Mouse (Mus musculus) adrenal gland, postnatal 14 days (tissue): ENCODE measurements at regions not wholly inside any gene's neighbourhood (a gene's known extent, or its start where the extent isn't known, plus 50 kb on each side); places are given as distances from the start of the nearest gene placed in this dataset.

ENCODE experiments used
- DNase-seq: peaks from one replicate; pipeline ENCODE4 v3.0.0; 2021; ENCODE audit warnings: mixed read lengths

DNA sequence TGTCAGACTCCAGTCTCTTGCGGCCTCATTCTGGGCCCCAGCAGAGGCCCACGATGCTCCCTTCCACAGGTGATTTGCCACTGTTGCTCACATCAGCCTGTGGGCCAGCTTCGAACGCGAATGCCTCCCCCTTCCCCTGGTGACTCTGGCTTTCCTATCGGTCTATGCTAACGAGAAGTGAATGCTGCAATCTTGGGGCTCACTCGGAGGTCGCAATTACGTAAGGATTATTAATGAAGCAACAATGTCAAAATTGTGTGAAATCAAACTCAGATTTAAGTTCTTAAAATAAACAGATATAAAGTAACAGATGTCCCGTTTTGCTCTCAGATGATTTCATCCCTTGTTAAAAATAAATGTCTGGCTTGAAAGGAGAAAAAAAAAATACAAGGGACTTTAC lies 572.3 kb downstream of the Bnc2 start:
- no peak for DNase-seq

DNA sequence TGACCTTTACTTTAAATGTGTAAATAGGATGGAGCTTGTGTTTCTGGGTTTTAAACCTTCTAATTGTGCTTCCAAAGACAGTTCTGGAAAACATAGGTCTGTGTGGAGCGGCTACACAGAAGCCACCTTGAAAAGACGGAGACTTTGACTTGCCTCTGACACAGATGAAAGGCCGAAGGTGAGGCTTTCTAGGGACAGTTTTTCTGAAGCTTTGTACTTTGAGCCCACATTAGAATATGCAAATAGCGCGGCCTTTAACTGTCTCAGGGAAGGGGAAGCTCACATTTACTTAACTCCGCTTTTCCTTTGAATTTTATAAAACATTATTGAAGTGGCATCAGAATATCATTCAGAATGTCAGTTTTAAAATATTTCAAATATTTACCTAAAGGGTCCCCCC lies 566.5 kb downstream of the Bnc2 start:
- no peak for DNase-seq

DNA sequence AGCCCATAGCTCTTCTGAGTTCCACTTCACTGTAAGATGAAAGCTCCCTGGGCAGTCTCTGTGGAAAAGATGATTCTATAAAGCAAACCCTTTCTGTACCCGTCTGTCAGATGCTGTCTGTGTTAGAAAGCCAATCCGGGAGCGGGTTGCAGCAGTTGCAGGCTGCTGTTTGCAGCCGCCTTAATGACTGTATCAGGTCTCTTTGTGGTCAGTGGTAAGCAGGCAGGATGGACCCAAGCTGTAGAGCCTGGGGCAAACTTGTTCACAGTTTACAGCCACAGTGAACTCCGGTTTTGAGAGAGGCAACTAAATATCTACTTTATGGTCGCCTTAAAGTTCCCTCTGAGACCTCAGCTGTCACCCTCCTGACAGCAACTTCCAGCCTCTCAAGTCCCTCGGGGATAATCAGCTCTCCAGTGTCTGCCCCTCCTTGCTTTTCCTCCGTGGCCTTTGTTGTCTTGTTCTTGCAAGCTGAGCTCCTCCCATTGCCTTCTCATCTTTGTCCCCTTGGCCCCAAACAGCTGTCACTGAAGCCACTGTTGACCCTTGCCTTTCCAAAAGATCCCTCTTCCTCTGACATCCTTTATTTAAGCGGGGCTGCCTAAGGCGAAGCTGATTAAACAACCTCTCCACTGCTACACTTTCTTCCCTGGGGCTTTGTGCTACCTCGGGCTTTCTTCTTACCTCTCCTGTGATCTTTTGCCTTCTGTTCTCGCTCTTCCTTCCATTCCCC lies 565.1 kb downstream of the Bnc2 start:
- no peak for DNase-seq

DNA sequence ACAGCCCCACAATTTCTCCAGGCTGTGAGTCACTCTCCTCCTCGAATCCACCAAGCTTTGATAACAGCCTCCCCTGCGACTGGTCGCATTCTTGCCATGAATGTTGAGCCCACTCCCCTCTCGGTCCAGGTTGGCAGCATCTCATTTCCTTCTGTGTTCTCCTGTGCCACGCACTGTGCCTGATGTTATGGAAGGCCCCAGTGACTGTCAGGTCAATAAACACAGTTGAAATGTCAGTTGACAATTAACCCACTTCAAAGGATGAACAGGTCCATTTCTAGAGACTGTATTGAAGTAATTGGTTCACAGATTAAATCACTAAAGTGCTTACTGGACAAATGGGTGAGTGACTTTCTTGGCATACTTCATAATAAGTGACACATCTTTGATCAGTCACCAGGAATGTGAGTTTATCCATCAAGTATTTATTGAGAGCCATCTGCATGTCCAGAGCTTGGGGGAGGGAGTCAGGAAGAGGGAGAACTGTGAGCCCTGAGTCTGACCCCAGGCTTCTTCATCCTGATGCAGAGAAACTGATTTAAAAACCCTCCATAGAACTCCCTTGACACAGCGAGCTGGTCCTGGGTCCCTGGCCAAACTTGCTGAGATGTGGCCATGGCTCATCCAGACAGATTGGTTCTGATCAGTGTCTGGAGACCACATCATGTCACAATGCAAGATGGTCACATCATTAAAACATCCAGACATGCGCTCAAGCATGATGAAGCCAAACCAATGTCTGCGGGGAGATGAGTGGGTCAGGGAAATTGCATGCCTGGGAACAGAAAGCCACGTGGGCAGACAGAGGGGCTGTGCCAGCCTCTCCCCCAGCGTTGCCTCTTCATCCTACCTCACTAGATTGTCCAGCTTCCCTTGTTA lies 560.7 kb downstream of the Bnc2 start:
- DNase-seq: no peak

DNA sequence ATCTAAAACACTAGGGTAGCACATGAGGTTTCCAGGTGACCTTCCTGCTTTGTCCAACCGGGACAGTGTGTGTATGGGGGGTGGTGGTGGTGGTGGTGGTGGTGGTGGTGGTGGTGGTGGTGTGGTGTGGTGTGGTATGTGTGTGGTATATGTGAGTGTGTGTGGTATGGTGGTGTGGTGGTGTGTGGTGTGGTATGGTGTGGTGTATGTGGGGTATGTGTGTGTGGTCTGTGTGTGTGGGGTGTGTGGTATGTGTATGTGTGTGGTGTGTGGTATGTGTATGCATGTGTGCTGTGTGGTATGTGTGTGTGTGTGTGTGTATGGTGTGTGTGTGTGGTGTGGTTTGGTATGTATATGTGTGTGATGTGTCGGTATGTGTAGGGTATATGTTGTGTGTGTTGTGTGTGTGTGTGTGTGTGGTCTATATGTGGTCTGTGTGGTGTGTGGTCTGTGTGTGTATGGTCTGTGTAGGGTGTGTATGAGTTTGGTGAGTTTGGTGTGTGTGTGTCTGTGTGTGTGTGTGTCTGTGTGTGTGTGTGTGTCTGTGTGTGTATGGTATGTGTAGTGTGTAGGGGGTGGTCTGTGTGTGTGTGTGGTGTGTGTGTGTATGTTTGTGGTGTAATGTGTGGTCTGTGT lies 556.7 kb downstream of the Bnc2 start:
- DNase-seq: no peak

DNA sequence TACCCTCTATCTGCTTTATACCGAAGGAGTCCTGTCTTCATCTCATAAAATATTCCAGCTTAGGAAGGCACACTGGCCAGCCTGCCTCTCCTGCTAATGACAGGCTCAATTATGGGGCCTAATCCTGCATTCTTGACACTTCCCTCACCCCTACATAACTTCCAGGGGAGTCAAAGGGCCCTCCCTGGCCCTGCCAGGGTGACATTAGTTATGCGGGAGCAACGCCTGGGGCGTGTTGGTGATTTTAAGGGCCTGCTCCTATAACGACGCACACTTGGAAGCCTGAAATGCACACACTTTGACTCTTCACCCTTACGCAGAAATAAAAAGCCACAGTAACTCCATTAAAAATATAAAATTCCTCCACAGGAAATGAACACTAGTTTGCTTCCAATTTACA lies 555.5 kb downstream of the Bnc2 start:
- DNase-seq: no peak

DNA sequence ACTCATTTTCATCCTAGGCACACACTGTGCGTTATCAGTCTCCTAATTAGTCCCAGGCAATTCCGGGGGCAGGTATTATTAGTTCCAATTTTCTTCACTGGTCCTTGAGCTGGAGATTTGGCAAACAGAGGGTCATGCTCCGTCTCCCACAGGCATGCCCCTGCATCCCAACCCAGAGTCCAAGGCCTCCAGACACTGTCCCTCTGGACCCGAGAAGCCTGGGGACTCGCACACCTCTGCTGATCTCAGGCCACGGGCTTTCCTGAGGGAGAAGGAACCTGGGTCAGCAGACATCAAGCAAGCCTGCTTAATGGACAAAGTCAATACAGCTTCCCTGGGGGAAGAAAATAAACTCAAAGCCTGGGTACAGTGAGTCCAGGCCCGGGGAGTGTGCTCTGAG lies 554.7 kb downstream of the Bnc2 start:
- DNase-seq: no peak

DNA sequence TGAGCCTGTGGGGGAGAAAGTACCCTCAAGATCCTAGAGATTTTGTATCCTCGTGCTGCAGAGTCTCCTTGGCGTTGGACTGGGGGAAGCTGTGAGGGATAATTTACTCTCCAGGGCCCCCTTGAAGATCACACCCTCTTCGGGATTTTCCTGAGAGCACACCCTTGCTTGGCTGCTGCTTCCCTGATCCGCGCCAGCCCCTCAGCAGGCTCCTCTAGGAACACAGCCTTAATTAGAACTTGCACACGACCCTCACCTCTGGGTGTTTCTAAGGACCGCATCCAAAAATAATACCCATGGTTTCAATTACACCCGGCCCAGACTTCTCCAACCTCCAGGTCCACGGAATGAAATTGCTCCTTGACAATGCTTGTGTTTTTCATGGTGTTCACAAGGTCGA lies 553.6 kb downstream of the Bnc2 start:
- DNase-seq: no peak

DNA sequence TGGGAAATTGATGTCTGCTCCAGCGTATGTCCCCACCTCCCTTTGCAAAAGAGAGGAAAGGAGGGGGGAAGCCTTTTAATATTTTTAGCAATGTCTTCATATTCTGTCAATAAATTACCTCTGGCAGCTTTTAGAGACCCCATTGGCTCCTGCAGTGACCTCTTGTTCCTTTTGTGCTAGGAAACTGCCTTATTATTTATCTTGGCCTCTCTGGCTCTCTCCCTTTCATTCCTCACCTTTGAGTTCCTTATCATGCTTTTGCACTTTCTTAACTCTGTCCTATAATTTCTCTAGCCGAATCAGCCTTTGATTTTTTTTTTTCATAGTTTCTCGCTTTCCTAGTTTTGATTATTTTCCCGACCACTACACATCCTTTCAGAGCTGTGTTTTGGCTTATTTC lies 548.7 kb downstream of the Bnc2 start:
- no peak for DNase-seq

DNA sequence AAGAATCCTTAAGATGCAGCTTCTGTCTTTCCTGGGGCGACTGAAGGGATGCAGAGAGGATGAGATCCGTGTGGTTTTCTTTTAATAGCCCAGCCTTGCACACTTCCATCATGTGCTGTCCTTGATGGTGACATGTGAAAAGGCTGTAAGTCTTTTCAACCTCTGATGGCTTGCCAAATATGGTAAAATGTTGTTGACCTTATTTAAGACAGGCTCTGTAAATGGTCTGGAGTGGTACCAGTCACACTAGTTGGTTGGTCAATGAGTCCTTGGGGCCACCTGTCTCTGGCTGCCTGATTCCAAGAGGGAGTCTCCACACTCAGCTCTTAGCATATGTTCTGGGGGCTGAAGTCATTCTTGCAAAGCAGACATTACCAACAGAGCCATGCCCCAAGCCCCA lies 547.7 kb downstream of the Bnc2 start:
- peak; percentile 10 for DNase-seq

DNA sequence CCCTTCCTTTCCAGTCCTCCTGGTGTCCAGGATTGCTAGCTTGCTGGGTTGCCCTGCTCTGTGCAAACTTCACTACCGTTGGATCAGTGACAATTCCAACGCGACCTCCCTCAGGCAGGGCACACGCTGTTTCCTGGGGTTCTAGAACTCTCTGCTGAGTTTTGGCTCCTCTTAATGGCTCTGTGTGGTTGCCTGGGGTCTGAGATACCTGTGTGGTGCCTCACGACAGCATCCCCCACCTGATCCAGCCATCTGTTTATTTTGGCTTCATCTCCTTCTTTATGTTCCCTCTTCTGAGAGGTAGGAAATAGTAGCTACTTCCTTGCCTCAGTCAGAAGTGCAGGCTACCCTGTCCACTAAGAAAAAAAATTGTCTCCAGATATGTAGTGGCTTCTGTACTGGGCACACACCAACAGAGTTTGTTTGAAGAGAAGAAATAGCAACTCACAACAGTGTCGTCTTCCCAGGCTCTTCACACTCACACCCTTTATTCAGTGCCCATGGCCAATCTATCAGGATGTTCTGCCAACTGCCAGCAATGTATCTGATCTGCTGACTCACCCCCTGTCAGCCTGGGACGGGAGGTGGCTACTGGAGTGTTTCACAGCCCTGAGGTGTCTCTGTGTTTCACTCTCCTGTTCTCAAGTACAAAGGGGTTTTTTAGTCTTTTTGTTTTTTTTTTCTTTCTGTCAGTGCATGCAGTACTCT lies 544.1 kb downstream of the Bnc2 start:
- DNase-seq: peak; percentile 29

DNA sequence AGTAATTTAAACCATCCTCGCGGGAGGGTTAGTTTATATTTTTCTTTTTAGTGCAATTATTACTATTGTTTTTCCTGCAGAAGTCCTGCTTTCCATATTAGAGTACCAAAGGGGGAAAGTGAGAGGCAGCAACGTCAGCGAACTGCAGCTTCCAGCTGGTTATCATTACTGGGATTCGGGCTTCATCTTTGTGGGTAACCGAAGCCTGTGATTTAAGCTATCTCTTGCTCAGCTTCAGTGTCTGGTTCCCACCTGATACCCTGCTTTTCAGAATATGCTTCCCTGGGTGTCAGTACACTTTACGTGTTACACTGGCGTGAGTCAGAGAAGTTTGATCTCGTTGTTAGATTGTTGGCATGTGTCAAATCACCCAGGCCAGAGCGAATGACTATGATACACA lies 539.3 kb downstream of the Bnc2 start:
- no peak for DNase-seq

DNA sequence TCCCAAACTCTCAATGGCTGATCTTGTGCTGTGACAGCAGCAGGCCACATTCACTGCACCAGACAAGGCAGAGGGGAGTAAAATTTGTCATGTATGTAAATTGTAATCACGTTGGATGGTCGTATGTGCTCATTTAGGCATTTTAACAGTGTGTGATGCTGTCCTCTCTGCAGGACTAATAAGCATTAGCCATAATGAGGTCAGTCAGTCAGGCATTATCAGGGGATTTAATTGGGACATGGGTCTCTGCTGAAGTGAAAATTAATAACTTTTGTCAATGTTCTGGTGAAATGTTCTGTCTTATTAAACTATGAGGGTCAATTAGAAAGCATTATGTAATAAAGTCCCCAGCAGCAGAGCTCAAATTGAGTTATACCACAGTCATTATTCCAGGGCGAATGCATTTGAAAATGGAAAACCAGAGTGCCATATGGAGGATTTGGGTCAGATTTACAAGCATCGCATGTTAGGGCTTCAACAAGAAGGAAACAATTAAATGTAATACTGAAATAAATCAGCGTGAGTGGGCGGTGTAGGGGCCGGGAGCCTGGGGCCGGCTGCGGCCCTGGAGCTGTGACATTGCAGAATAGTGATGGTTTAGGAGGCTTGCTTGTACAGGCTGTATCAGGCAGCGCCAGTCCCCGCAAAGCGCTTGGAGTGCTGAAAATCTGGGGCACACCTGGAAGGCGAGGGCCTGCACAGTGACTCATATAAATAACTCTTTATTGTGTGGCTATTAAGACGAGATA lies 537.7 kb downstream of the Bnc2 start:
- DNase-seq: no peak

DNA sequence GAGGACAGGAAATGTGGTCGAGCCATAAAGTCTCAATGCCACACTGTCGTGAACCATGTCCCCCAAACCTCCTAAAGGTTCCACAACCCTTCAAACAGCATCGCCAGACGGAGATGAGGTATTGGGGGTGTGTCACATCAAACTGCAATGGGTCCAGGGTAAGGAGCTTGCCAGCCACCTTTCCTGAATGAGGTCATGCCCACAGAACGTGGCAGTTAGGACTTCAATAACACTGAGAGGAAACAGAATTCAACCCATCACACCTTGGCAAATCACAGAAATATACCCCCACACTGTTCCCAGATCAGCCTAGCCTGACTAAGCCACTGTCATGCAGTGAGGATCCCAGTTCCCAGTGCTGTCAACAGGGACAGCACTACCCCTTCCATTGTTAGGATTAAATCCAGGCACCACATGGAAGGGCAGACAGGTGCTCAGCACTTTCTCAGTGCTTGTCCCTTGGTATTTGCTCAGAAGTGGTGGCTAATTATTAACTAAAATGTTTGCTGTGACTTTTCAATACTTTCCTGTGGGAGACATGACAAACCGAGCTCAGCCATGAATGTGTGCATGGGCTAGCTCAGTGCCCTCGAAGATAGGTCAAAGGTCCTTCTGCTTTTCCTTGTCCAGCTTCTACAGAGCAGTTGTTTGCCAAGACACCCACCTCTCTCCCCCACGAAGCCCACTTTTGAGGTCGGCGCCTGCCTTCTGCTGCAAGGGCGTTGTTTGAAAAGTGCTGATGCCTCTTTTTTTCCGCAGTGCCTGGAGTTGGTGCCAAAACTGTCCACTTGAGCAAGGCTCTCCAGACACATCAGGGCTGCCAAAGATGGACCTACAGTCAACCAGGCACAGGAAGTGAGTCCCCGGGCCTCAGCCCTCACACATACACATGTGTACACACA lies 525.7 kb downstream of the Bnc2 start:
- no peak for DNase-seq

DNA sequence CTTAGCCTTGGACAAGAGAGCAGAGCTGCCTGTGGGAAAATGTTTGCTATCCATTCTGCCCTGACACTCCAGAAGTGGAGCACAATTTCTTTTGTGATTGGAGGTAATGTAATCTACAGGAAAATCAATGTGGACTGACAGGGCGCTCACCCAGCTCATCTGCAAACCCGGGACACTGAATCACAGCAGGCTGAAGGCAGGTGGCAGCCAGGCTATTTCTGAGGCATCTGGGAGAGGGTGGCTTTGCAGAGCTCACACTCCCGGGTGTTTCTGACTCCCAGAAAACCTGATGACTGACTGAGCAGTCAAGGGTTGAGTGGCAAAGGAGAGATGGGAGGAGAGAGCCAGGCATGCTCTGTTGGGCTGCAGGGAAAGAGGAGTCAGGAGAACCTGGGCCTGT lies 524.4 kb downstream of the Bnc2 start:
- no peak for DNase-seq

DNA sequence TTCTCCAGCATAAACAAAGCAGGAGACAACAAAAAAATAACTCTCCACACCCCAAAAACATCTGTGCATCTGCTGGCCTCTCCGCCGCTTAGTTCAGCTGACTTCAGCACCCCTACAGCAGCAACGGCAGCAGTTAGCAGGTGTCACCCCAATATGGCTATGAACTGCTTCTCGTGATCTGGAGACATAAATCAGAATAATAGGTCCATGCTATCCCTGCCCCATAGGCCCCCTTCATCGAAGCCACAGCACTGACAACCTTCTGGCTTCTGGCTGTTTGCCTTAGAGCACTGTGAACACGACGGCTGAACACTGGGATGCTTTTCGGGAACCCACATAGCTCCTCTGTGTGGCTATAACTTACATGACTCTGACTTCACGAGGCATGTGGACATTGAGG lies 523.8 kb downstream of the Bnc2 start:
- DNase-seq: no peak

DNA sequence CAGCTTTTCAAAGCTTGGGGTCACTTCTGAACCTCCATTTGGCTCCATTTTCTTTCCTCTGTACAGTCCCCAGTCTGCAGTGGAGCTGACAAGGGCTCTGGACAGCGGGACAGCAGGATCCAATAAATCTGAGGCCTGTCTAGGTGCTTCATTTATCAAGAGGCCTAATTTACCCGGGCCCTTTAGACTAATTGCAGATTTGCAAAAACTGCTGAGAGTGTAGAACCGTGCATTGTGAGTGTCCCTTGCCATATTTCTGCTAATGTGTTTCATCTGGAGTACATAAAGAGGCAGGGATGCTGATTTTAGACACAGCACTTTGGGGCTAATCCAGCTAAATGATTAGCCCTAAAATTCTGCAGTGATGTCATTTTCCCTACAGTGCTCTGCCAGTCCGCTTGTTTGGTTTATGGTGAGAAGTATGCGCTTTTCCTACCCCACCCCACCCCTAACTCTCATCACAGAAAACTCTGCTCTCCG lies 523.1 kb downstream of the Bnc2 start:
- no peak for DNase-seq

DNA sequence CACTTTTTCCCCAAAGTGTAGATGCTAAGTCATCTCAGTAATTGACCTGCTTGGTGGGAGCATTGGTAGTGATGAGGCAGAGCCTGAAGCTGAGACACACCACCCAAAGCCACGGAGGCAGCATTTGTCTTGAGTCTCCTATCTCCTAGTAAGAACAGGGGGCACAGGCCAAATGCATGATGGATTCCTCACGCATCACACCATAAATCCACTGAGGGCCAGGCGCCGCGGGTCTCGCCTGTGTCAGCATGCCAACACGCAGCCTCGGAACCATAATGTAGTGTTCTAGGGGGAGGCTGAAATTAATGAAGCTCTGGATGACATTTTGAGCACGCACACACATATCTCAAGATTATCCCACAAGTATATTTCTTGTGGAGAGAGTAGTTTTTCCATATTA lies 521.5 kb downstream of the Bnc2 start:
- no peak for DNase-seq

DNA sequence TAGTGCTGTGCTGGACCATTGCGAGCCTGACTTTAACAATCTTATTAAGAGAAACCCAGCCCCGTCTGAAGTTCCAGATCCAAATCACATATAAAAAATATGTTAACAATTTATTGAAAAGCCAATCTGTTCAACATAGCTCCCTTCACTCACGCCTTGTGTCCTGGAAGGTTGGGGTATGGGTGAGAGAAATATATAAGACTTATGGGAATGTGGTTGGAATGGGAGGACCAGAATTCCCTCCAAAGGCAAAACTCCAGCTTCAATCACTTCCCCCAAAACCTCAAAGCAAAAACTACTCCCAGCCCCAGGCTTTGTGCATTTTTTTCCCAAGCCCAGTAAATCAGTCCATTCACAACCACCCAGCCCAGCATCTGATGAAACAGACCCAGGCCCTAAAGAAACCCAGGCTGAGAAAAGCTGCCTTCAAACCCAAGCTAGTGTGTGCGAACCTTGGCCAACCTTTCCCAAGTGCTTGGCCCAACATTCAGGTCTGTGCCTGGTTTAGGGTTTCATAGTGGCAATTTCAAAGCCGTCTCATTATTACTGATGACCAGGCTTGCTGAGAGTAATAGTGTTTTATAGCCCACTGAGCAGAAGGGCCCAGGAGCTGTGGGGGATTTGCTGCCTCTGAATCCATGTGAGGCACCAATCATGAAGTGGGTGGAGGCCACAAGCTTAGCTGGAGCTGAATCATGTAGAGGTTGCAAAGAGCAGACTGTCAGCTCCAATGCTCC lies 517.0 kb downstream of the Bnc2 start:
- DNase-seq: no peak

DNA sequence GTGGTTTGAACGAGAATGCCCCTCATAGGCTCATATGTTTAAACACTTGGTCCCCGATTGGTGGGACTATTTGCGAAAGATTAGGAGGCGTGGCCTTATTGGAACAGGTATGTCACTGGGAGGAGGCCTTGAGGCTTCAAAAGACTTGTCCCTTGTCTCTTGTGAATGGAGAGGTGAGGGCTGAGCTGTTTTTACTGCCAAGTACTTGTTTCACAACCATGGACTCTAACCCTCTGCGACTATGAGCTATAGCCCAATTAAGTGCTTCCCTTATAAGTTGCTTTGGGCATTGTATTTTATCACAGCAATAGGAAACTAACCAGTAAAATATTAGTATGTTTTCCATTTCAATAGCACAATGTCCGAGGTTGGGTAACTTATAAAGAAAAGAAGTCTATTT lies 511.7 kb downstream of the Bnc2 start:
- DNase-seq: no peak
